Mouse (Mus musculus) stomach, postnatal 0 days (tissue): ENCODE results near the gene Cyp2c23.

Experiments used
- CTCF ChIP-seq: IDR thresholded peaks from 2 replicates; pipeline ENCODE4 v1.5.1; 2016; ENCODE audit warnings: antibody characterized with exemption, low read depth, mild to moderate bottlenecking, moderate library complexity
- EP300 ChIP-seq: optimal IDR thresholded peaks from 2 replicates; pipeline ENCODE3; 2016; ENCODE audit warnings: antibody characterized with exemption

GRCm38 (mm10) chr19:43990362-43990761, 38.6 kb downstream of the Cyp2c23 start:
- TF ChIP-seq EP300 (no peak), CTCF (no peak)
